Mouse (Mus musculus): ENCODE measurements around the gene Kcnj1. TPM values are rescaled to one million over a fixed set of nuclear protein-coding genes. Genes with fewer than 3 reads are reported as not detected.

Gene Kcnj1
- total RNA-seq (2021) = not detected

GRCm38 (mm10) chr9:32372202-32372601, at the start of gene Kcnj1:
TSS of gene Kcnj1 (plus strand) at chr9:32372493.
- DNase-seq = no peak

- no peak for DNase-seq
These were observed 48.7 kb upstream of the Kcnj1 start for GRCm38 (mm10) chr9:32323610-32324009.

DNA sequence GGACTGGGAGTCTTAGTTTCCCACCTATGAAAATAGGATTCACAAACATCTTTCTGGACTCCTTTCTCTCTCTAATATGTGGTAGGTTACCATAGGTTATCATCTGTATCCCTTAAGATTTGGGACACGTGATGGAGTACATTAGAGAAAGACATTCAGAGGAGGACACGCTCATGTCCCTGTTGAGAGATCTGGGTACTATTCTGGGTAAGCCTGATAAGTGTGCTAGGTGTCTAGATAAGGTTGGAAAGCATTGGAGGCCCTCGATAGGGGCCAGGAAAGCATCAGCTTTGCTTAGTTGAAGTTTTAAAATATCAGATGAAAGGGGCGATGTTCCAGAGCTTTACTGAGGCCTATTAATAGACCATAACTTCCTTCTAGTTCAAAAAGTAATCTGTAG, 43.5 kb upstream of the Kcnj1 start:
- DNase-seq = no peak

DNA sequence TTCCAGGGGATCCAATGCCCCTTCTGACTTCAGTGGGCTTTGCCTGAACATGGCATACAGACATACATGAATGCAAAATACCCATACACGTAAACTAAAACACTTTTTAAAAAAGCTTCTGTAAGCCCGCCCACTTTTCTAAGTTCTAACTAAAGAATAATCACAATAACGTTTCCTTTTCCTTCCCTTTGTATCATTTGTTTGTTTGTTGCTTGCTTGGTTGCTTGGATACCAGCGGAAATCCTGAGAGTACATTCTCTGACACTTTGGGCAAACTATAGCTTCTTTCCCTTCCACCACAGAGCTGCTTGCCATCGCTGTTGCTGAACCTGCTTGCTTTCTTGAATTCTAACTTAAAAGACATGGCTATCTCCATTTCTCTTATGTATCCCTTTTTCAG, 41.1 kb upstream of the Kcnj1 start:
- DNase-seq = no peak

- DNase-seq = no peak
These were observed 36.7 kb upstream of the Kcnj1 start for GRCm38 (mm10) chr9:32335389-32336150.

DNA sequence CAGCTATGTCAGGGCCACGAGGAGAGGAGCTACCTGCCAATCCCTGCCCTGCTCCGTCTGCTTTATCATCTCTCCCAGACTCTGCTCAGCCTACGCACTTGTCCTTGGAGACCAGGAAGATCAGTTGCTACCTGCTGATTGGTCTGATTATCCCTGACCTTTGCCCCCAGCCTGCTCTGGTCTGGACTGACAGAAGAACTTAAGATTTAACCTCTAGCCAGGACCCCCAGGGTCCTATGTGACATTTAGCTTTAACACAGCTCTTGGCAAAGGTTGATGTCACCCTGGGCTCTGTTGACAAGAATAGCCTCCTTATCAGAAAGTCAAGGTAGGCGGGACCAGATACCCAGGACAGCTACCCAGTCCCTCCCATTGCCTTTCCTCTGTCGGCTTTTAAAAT, 31.5 kb upstream of the Kcnj1 start:
- no peak for DNase-seq

DNA sequence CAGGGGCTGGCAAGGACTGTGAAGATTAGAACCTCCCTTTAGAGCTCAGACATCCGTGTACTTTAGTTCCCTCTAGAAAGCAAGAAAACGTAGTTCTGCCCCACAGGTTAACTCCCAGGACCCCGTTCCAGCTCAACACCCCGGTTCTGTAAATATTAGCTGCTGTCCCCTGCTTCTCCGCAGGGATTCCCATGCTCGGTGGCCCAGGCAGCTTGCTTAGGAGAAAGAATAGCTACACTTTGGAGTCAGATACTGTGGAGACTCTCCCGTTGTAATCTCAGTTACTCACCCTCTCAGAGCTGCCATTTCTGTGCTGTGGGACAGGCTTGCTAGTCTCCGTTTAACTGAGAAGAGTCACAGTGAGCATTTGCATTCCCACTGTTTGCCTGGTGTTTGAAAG, 29.4 kb upstream of the Kcnj1 start:
- DNase-seq = no peak

DNA sequence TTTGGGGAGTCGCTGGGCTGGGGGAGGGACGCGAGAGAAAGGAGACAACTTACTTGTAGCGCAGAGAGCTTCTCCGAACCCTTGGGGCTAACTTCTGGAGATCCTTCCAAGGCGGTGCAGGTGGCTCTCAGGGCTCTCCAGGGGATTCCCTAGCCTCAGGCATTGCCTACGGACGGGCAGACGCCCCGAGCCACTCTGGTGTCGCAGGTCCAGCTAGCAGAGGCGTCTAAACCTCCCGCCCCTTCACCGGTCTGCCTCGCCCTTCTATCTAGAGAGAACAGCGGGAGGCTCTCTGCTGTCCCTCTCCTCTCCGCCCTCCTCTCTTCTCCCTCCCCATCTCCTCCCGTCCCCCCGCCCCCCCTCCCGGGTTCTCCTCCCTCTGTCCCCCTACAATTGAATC, 28.2 kb upstream of the Kcnj1 start, which contains the start of gene Kcnj5:
Gene Kcnj5, minus strand, starts transcription at position 300 of the 400 bp plus-strand sequence.
- no peak for DNase-seq

DNA sequence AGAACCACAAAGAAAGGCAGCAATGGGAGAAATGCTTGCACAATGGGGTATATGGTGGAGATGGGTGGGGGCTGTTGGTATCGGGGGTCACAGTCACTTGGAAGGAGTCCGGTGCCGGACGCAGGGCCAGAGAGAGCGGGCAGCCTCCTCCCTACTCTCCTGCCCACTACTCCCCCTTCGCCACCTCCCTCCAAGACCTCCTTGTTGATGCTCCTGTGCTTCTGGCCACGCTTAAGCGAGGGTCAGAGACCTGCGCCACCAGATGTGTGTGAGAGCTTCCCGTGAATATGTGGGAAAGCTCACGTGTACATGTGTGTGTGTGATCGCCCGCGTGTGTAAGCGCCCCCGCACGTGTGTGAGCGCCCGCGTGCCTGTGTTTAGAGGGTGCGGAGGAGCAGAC, 27.8 kb upstream of the Kcnj1 start:
- DNase-seq = no peak

- no peak for DNase-seq
These were observed 24.2 kb upstream of the Kcnj1 start for GRCm38 (mm10) chr9:32348096-32348495.

DNA sequence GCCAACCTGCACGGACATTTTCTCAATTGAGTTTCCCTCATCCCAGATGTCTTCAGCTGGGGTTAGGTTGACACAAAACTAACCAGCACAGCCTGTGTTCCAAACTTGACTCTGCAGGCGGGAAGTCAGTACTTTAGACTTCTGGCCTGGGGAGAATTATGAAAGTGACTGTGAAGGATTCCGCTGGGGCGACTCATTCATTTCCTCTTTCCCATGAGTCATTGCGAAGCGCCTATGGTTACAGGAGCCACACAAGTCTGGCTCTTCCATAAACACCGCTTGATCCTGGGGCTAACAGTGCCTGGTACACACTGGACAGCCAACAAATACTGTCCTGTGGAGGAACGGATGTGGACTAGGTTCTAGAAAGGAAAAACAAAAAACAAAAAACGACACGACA, 22.9 kb upstream of the Kcnj1 start:
- DNase-seq = no peak

DNA sequence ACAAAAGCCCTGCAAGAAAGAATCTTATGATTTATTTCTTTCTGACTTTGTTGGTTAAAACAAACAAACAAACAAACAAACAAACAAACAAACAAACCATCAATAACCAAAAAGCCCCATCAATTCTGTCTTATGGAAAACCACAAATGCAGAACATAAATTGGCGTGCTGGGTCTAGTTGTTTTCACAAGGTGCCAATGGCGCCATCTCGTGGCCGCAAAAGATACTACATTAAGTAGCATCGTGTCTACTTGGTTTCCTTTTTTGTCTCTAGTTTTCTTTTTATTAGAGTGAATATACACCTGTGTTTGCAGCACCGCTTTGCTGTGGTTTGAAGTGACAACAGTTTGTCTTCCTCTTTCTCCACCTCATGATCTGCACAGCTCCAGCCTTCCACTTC, 22.0 kb upstream of the Kcnj1 start:
- DNase-seq = peak; percentile 55 to 64

- DNase-seq = no peak
These were observed 11.5 kb upstream of the Kcnj1 start for GRCm38 (mm10) chr9:32360770-32361169.

GRCm38 (mm10) chr9:32368812-32369211, 3.5 kb upstream of the Kcnj1 start:
- no peak for DNase-seq

- DNase-seq = no peak
These were observed 2.9 kb upstream of the Kcnj1 start for GRCm38 (mm10) chr9:32369388-32369787.

- DNase-seq = no peak
These were observed 1.4 kb downstream of the Kcnj1 start for GRCm38 (mm10) chr9:32373656-32374055.

- no peak for DNase-seq
These were observed 3.7 kb downstream of the Kcnj1 start for GRCm38 (mm10) chr9:32376031-32376430.

- DNase-seq = no peak
These were observed 4.7 kb downstream of the Kcnj1 start for GRCm38 (mm10) chr9:32376863-32377590.

DNA sequence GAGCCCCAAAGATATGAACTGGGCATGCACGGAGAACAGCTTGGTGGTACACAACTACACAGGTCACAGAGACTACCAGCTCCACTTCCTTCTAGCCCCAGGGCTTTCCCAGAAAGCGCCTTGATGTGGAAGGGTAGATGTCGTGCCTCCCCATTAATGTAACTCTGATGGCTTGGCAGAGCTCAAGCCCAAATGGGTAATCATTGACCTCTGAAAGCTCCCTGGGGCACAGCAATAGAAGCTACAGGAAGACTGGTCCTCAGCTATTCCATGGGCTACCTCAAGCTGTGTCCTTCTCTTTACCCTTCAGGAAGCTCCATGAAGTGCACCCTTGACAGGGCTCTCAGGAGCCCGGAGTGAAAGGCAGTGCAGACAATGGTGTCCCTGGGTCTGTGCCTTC, 12.6 kb downstream of the Kcnj1 start:
- no peak for DNase-seq

DNA sequence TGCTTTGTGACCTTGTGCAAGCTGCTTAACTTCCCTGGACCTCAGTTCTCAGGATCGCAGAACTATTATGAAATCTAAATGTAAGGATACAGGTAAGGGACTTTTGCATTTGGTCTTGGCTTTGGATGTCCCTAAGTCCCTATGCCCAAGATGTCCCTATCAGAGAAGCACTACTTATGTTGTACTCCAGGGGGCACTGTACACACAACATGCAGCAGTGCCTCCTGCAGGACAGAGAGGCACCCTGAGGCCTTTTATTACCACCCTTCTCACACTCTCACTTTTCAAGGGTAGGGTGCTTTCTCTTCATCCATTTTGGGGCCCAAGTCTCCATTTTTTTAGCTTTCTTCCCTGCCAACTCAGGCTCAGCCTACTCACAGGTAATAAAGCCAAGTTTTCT, 15.8 kb downstream of the Kcnj1 start:
- no peak for DNase-seq

GRCm38 (mm10) chr9:32391092-32391491, 18.8 kb downstream of the Kcnj1 start:
- DNase-seq = no peak

DNA sequence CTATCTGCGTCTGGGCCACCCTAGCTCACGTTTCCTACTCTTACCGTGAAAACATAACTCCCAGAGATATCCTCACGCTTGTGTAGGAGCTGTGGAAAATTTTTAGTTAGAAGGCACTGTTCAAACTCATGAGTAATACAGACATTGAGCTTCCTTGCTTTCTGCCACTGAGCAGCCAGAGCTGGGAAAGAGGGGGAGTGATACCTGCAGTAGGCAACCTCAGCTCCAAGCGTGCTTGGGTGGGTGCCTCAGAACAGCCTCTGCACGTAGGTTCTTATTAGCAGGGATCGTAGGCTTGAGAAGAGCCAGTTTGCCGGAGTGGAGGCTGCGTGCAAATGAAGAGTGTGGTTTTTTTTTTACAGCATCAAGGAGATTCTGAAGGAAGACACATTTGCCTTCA, 19.4 kb downstream of the Kcnj1 start:
- no peak for DNase-seq

DNA sequence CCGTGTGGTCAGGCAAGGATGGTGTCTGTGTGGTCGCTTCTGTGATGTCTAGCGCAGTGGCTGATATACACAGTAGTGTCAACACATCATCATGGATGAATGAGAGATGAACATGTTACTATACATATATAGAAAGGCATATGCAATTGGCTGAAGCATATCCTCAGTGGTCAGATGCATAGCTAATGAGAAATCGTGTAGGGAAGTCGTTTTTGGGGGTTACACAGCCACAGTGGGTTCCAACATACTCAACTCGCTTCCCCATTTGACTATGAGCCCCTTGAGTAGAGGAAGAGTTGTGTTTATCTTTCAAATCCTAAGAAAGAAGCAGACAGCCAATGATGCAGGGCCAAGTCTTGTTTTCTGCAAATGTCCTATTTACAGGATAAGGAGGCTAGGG, 20.4 kb downstream of the Kcnj1 start:
- DNase-seq = no peak

DNA sequence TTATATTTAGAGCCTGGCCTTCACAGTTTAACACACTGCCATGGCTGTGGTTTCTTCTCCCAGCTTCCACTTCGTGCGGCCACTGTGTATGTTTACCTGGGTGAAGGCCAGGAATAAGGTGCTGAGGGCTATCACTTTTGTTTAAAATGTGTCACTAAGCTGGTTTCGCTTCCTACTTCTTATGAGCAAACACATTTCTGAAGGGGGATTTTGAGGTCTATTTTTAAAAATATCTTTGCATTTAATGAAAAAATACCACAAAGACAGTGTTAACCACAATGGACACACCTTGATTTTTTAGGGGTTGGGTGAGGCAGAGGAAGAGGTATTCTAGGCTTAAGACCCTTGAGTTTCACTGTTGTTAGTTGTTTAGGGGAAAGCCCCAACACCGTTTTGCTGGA, 22.5 kb downstream of the Kcnj1 start:
- DNase-seq = no peak
